Mouse (Mus musculus) hindbrain, embryonic 11.5 days (tissue): Measurements from ENCODE around the gene Xpo6. TPM values are rescaled to one million over a fixed set of nuclear protein-coding genes. Genes with fewer than 3 reads are reported as not detected.

Experiments
- ATAC-seq: fragments of 200-750 bp; cut with Nextera tagmentation; 2 replicates; pipeline ENCODE4 v1.8.0; 2017; ENCODE audit warnings: mild to moderate bottlenecking, moderate TSS enrichment, moderate library complexity; ENCODE audit not compliant: low FRiP score
- DNase-seq: peaks from one replicate; pipeline ENCODE4 v3.0.0-alpha.2; 2015; ENCODE audit warnings: low spot score
- H3K27ac ChIP-seq: fragments of 300-500 bp; sonication (generic); 2 replicates; pipeline ENCODE4 v1.5.1; 2014; ENCODE audit warnings: mild to moderate bottlenecking, low read depth, low read length
- H3K27me3 ChIP-seq: fragments of 300-500 bp; sonication (generic); 2 replicates; pipeline ENCODE4 v1.6.1; 2014; ENCODE audit warnings: mild to moderate bottlenecking, low read length, moderate library complexity, mixed read lengths; ENCODE audit not compliant: control insufficient read depth, insufficient read depth
- H3K36me3 ChIP-seq: fragments of 300-500 bp; sonication (generic); 2 replicates; pipeline ENCODE4 v1.6.1; 2014; ENCODE audit warnings: mild to moderate bottlenecking, low read length, moderate library complexity, mixed read lengths; ENCODE audit not compliant: control insufficient read depth, insufficient read depth
- H3K4me1 ChIP-seq: fragments of 300-500 bp; sonication (generic); replicated peaks from 2 replicates; pipeline ENCODE4 v1.6.1; 2014; ENCODE audit warnings: low read length, mixed read lengths; ENCODE audit not compliant: control insufficient read depth, insufficient read depth
- H3K4me2 ChIP-seq: fragments of 300-500 bp; sonication (generic); replicated peaks from 2 replicates; pipeline ENCODE4 v1.6.1; 2014; ENCODE audit warnings: mild to moderate bottlenecking, low read depth, low read length
- H3K4me3 ChIP-seq: fragments of 300-500 bp; sonication (generic); 2 replicates; pipeline ENCODE4 v1.5.1; 2014; ENCODE audit warnings: low read depth, low read length
- H3K9ac ChIP-seq: fragments of 300-500 bp; sonication (generic); 2 replicates; pipeline ENCODE4 v1.6.1; 2014; ENCODE audit warnings: low read depth, low read length
- H3K9me3 ChIP-seq: fragments of 300-500 bp; sonication (generic); 2 replicates; pipeline ENCODE4 v1.6.1; 2016; ENCODE audit warnings: low read length; ENCODE audit not compliant: control insufficient read depth
- WGBS: fragments of 180-500 bp; shearing (Covaris S2); extraction: QIAGEN DNeasy Blood & Tissue Kit; methylation state at CpG from one replicate; pipeline ENCODE4 v1.1.7; 2014; 5-methylcytosine and 5-hydroxymethylcytosine counted together
- polyA plus RNA-seq: library from polyadenylated mRNA; unstranded; fragments of >200 nt; fragmentation: Nextera tagmentation; extraction: Ambion mirVana; gene quantifications from 2 replicates; pipeline ENCODE4 v1.2.1, GENCODE M21; 2014

Xpo6 gene
- polyA plus RNA-seq, 1 experiment from 2014 or later = 69.4 TPM

- Histone ChIP-seq H3K36me3 (0 out of 2 replicates have a peak, but pooled peaks cover 4% of the 10 kb centered on the region), H3K4me1 (no peaks in the 10 kb centered on the region), H3K4me3 (no peak overlapping the region), H3K4me2 (no peak overlapping the region), H3K9me3 (no peaks in the 10 kb centered on the region), H3K9ac (no peak overlapping the region), H3K27ac (no peak overlapping the region), H3K27me3 (no peaks in the 10 kb centered on the region)
- ATAC-seq = no peak
- DNase-seq = no peak
- 59% methylated on average over 3 of the region's 3 CpGs for WGBS
Measured at GRCm38 (mm10) chr7:126167426-126167825, 32.9 kb downstream of the Xpo6 start.

GRCm38 (mm10) chr7:126166571-126166970, 33.7 kb downstream of the Xpo6 start:
- Histone ChIP-seq H3K4me1 (no peaks in the 10 kb centered on the region), H3K4me2 (no peak overlapping the region), H3K27me3 (no peaks in the 10 kb centered on the region), H3K36me3 (0 out of 2 replicates have a peak, but pooled peaks cover 4% of the 10 kb centered on the region), H3K27ac (no peak overlapping the region), H3K9ac (no peak overlapping the region), H3K9me3 (no peaks in the 10 kb centered on the region), H3K4me3 (no peak overlapping the region)
- DNase-seq = no peak
- ATAC-seq = no peak

- Histone ChIP-seq H3K27ac (no peak overlapping the region), H3K4me2 (no peak overlapping the region), H3K4me3 (no peak overlapping the region), H3K4me1 (no peaks in the 10 kb centered on the region), H3K36me3 (no peaks in the 10 kb centered on the region; the same call in 1 of the 2 replicates), H3K27me3 (no peaks in the 10 kb centered on the region), H3K9ac (no peak overlapping the region), H3K9me3 (no peaks in the 10 kb centered on the region)
- no peak for DNase-seq
- WGBS = 97% methylated on average over 3 of the region's 3 CpGs
- no peak for ATAC-seq
Measured at GRCm38 (mm10) chr7:126158238-126158637, 42.1 kb downstream of the Xpo6 start.

GRCm38 (mm10) chr7:126155746-126156145, 44.6 kb downstream of the Xpo6 start:
- H3K4me2 ChIP-seq = no peak overlapping the region
- no peak for DNase-seq
- H3K36me3 ChIP-seq = no peaks in the 10 kb centered on the region; the same call in 1 of the 2 replicates
- ATAC-seq = no peak
- no peak overlapping the region for H3K4me3 ChIP-seq
- H3K27me3 ChIP-seq = no peaks in the 10 kb centered on the region
- no peak overlapping the region for H3K27ac ChIP-seq
- no peak overlapping the region for H3K9ac ChIP-seq
- 90% methylated on average over 1 of the region's 1 CpGs for WGBS
- H3K9me3 ChIP-seq = no peaks in the 10 kb centered on the region
- no peaks in the 10 kb centered on the region for H3K4me1 ChIP-seq

- ATAC-seq (no peak), DNase-seq (no peak)
- Histone ChIP-seq H3K4me2 (no peak overlapping the region), H3K27ac (no peak overlapping the region), H3K4me1 (no peaks in the 10 kb centered on the region), H3K27me3 (no peaks in the 10 kb centered on the region), H3K4me3 (no peak overlapping the region), H3K36me3 (no peaks in the 10 kb centered on the region; the same call in 1 of the 2 replicates), H3K9ac (no peak overlapping the region), H3K9me3 (no peaks in the 10 kb centered on the region)
- WGBS = 91% methylated on average over 5 of the region's 5 CpGs
Measured at GRCm38 (mm10) chr7:126154731-126155130, 45.6 kb downstream of the Xpo6 start.

- Histone ChIP-seq H3K27me3 (no peaks in the 10 kb centered on the region), H3K4me2 (no peak overlapping the region), H3K9ac (no peak overlapping the region), H3K9me3 (no peaks in the 10 kb centered on the region), H3K36me3 (no peaks in the 10 kb centered on the region), H3K4me3 (no peak overlapping the region), H3K27ac (no peak overlapping the region), H3K4me1 (no peaks in the 10 kb centered on the region)
- WGBS = 94% methylated on average over 4 of the region's 4 CpGs
- DNase-seq (no peak), ATAC-seq (no peak)
Measured at GRCm38 (mm10) chr7:126152324-126152723, 48.0 kb downstream of the Xpo6 start.

- ATAC-seq = no peak
- no peak for DNase-seq
- no peak overlapping the region for H3K9ac ChIP-seq
- no peaks in the 10 kb centered on the region for H3K36me3 ChIP-seq
- no peak overlapping the region for H3K4me3 ChIP-seq
- H3K27ac ChIP-seq = no peak overlapping the region
- H3K27me3 ChIP-seq = no peaks in the 10 kb centered on the region
- 86% methylated on average over 1 of the region's 1 CpGs for WGBS
- no peak overlapping the region for H3K4me2 ChIP-seq
- no peaks in the 10 kb centered on the region for H3K4me1 ChIP-seq
- no peaks in the 10 kb centered on the region for H3K9me3 ChIP-seq
Measured at GRCm38 (mm10) chr7:126146156-126146555, 54.1 kb downstream of the Xpo6 start.

GRCm38 (mm10) chr7:126144364-126144763, 55.9 kb downstream of the Xpo6 start:
- Histone ChIP-seq H3K4me1 (no peaks in the 10 kb centered on the region), H3K4me2 (no peak overlapping the region)
- no peak for DNase-seq

GRCm38 (mm10) chr7:126137850-126138249, 62.5 kb downstream of the Xpo6 start:
- 94% methylated on average over 5 of the region's 5 CpGs for WGBS
- 0 out of 2 replicates have a peak, but pooled peaks cover 2% of the 10 kb centered on the region for H3K36me3 ChIP-seq

More at GRCm38 (mm10) chr7:126144364-126144763, 55.9 kb downstream of the Xpo6 start:
- H3K36me3 ChIP-seq = no peaks in the 10 kb centered on the region
- H3K27me3 ChIP-seq = no peaks in the 10 kb centered on the region
- H3K9ac ChIP-seq = no peak overlapping the region
- no peak overlapping the region for H3K27ac ChIP-seq
- ATAC-seq = no peak
- H3K9me3 ChIP-seq = no peaks in the 10 kb centered on the region
- 90% methylated on average over 2 of the region's 2 CpGs for whole genome bisulfite sequencing
- no peak overlapping the region for H3K4me3 ChIP-seq

More at GRCm38 (mm10) chr7:126137850-126138249, 62.5 kb downstream of the Xpo6 start:
- H3K9me3 ChIP-seq = no peaks in the 10 kb centered on the region
- no peaks in the 10 kb centered on the region for H3K27me3 ChIP-seq
- H3K27ac ChIP-seq = no peak overlapping the region
- H3K4me1 ChIP-seq = no peaks in the 10 kb centered on the region
- no peak overlapping the region for H3K4me2 ChIP-seq
- ATAC-seq (no peak), DNase-seq (no peak)
- no peak overlapping the region for H3K4me3 ChIP-seq
- H3K9ac ChIP-seq = no peak overlapping the region
